Mouse (Mus musculus): Measurements from ENCODE around the gene Gdf10. TPM values are rescaled to one million over a fixed set of nuclear protein-coding genes. Genes with fewer than 3 reads are reported as not detected.

The Gdf10 gene
- polyA plus RNA-seq (2016; fragmentation: Nextera tagmentation; extraction: Ambion mirVana): 1.1 and 2.8 TPM in 2 replicates

DNA sequence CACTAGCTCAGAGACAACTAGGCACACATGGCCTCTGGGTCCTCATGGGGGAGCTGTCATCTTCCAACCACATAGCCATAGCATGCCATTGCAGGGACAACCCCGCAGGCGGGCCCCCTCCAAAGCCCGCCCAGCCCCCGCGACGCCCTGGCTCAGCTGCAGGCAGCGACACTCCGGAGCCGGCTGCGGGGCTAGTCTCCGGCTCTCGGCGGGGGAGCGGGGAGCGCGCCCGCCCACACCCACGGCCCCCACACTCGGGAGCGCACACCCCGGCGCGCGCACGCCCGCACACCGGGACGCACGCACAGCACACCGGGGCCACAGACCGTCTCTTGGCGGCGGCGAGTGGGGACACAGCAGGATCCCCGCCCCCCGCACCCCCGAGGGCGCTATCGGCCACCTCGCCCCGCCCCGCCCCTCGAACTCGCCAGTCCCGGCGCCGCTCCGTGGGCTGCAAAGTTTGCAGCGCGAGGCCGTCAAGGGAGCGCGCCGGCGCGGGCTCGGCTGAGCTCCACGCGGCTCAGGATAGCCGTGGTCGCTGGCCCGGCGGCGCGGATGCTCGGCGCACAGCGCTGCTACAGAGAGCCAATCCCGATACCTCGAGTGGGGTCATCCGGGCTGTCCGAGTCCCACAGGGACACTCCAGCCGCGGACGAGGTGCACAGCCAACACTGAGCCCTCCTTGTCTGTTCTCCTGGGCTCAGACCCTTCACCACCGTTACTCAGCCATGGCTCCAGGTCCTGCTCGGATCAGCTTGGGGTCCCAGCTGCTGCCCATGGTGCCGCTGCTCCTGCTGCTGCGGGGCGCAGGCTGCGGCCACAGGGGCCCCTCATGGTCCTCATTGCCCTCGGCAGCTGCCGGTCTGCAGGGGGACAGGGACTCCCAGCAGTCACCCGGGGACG lies at the start of gene Gdf10:
Gene Gdf10, plus strand, starts transcription at position 420 of the 903 bp plus-strand sequence.
- Histone ChIP-seq H3K27ac (peak within 1 kb of the TSS; percentile 82), H3K27me3 (ENCODE audit: low read depth, poor library complexity, severe bottlenecking) (peaks cover 88% of the 10 kb centered on the region), H3K9me3 (replicated peaks) (no peaks in the 10 kb centered on the region), H3K4me3 (peak within 1 kb of the TSS; percentile 69), H3K36me3 (no peaks in the 10 kb centered on the region), H3K4me1 (peaks cover 63% of the 10 kb centered on the region)
- under 1% methylated on average over 85 of the region's 85 CpGs for WGBS
- peak; percentile 67 for DNase-seq (ENCODE audit: low spot score)

DNA sequence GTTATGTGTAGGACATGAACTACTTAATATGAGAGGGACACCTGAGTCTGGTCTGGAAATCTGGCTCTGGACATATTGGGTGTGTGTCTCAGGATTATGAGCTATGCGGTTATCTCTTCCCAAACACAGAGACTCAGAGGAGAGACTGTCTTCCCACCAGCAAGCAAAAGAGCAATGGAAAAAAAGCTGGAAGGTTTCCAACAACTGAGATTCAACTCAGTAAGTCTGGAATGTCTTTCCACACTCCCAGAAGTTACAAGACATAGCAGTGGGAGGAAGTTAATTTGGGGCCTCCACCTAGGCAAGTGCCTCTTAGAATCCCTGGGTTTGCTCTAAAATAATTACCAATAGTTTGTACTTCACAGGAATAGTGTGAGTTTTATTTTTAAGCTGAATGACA lies 44.6 kb upstream of the Gdf10 start:
- H3K27me3 ChIP-seq (ENCODE audit: low read depth, poor library complexity, severe bottlenecking): no peaks in the 10 kb centered on the region
- H3K9me3 ChIP-seq (replicated peaks): no peaks in the 10 kb centered on the region
- H3K4me1 ChIP-seq: peaks cover 13% of the 10 kb centered on the region
- 90% methylated on average over 1 of the region's 1 CpGs for WGBS
- H3K27ac ChIP-seq: no peak overlapping the region
- no peak overlapping the region for H3K4me3 ChIP-seq
- DNase-seq (ENCODE audit: low spot score): no peak
- H3K36me3 ChIP-seq: no peaks in the 10 kb centered on the region

- Histone ChIP-seq H3K27ac (no peak overlapping the region), H3K4me3 (no peak overlapping the region), H3K9me3 (replicated peaks) (no peaks in the 10 kb centered on the region), H3K4me1 (peaks cover 13% of the 10 kb centered on the region), H3K27me3 (ENCODE audit: low read depth, poor library complexity, severe bottlenecking) (no peaks in the 10 kb centered on the region), H3K36me3 (no peaks in the 10 kb centered on the region)
- no peak for DNase-seq (ENCODE audit: low spot score)
- WGBS: 94% methylated on average over 3 of the region's 3 CpGs
Measured at GRCm38 (mm10) chr14:33880236-33880635, 43.2 kb upstream of the Gdf10 start.

DNA sequence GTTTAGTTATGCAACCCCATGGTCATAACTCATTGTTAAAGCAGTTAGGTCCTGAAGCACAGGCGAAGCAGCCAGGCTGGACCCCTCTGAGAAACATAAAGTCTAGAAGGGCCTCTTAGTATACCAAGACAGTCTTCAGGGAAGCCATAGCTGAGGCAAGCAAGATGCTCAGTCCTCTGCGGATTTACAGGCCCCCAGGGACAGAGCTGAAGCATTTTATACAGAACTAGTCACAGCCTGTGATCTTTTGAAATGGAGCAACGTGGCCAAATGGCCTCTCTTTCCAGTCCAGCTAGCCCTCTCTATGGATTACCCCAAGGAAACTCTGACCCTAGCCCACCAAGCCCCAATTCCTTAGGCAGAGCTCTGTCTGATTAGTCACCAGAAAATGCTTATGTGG lies 41.9 kb upstream of the Gdf10 start:
- no peak overlapping the region for H3K4me3 ChIP-seq
- no peaks in the 10 kb centered on the region for H3K27me3 ChIP-seq (ENCODE audit: low read depth, poor library complexity, severe bottlenecking)
- no peaks in the 10 kb centered on the region for H3K36me3 ChIP-seq
- H3K4me1 ChIP-seq: peaks cover 13% of the 10 kb centered on the region
- no peak for DNase-seq (ENCODE audit: low spot score)
- no peak overlapping the region; the same call in 1 of the 2 replicates for H3K27ac ChIP-seq
- 80% methylated on average over 3 of the region's 3 CpGs for WGBS
- no peaks in the 10 kb centered on the region for H3K9me3 ChIP-seq (replicated peaks)

DNA sequence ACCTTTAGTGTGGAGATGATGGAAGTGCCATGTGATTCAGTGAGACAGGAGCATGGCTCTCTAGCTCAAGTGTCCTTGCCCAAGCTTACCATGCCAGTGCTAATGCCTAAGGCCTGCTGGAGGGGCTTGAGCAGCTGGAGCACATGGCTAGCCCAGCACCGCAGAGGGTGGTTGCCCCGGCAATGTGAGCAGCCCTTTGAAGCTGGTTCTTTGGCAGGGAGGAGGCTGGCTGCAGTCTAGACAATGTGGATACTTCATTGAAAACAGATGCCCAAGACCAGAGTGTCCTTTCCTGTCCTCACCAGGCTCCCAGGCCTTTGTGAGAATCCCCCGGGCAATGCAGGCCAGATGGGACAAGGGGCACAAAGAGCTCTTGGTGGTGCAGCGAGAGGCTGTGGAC lies 40.3 kb upstream of the Gdf10 start:
- peak; percentile 54 for DNase-seq (ENCODE audit: low spot score)
- H3K27ac ChIP-seq: peak overlapping the region; percentile 69
- peaks cover 13% of the 10 kb centered on the region for H3K4me1 ChIP-seq
- H3K27me3 ChIP-seq (ENCODE audit: low read depth, poor library complexity, severe bottlenecking): no peaks in the 10 kb centered on the region
- H3K4me3 ChIP-seq: no peak overlapping the region
- no peaks in the 10 kb centered on the region for H3K9me3 ChIP-seq (replicated peaks)
- WGBS: 31% methylated on average over 4 of the region's 4 CpGs
- H3K36me3 ChIP-seq: no peaks in the 10 kb centered on the region

DNA sequence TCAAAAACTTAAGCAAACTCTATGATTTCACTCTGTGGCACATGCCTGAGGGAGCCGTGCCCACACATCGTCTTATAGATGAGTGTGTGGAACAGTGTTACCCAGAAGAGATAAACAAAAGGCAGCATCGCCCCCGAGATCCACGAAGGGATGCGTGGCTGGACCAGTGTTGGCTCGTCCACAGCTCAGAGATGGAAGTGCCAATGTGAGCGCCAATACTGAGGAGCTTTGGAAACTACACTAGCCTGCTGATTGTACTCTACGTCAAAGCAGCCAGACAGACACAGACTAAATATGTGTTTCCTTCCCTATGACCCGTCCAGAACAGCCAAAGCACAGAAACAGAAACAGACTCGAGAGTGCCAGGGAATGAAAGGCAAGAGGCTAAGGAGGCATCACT lies 37.9 kb upstream of the Gdf10 start:
- WGBS: 87% methylated on average over 11 of the region's 11 CpGs
- Histone ChIP-seq H3K36me3 (no peaks in the 10 kb centered on the region), H3K4me1 (peaks cover 13% of the 10 kb centered on the region), H3K9me3 (replicated peaks) (no peaks in the 10 kb centered on the region), H3K27me3 (ENCODE audit: low read depth, poor library complexity, severe bottlenecking) (no peaks in the 10 kb centered on the region), H3K4me3 (no peak overlapping the region), H3K27ac (no peak overlapping the region)
- no peak for DNase-seq (ENCODE audit: low spot score)

- Histone ChIP-seq H3K36me3 (no peaks in the 10 kb centered on the region), H3K4me3 (no peak overlapping the region), H3K9me3 (replicated peaks) (no peaks in the 10 kb centered on the region), H3K27ac (no peak overlapping the region), H3K27me3 (ENCODE audit: low read depth, poor library complexity, severe bottlenecking) (no peaks in the 10 kb centered on the region), H3K4me1 (peaks cover under 1% of the 10 kb centered on the region; the same call in 1 of the 2 replicates)
- no peak for DNase-seq (ENCODE audit: low spot score)
- WGBS: 86% methylated on average over 11 of the region's 11 CpGs
Measured at GRCm38 (mm10) chr14:33888387-33889035, 34.9 kb upstream of the Gdf10 start.

DNA sequence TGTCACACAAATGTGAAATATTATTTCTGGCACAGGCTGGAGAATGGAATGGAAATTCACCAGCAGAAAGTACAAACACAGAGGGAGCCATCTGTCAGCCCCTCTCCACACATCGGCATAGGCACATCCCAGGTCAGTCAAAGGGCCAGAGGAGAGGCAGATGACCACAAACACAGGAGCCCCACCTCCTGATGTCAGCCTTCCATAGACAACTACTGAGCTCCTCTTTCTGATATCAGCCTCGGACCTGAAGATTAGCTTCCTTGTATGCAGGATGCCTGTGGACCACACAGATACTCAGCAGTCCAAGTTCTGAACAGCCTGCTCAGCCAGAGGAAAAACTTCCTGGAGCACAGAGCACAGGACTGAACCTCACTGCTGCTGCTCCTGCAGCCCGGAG lies 33.4 kb upstream of the Gdf10 start:
- H3K27ac ChIP-seq: no peak overlapping the region
- no peaks in the 10 kb centered on the region for H3K36me3 ChIP-seq
- WGBS: 84% methylated on average over 3 of the region's 3 CpGs
- no peak for DNase-seq (ENCODE audit: low spot score)
- no peaks in the 10 kb centered on the region for H3K27me3 ChIP-seq (ENCODE audit: low read depth, poor library complexity, severe bottlenecking)
- H3K4me3 ChIP-seq: no peak overlapping the region
- H3K4me1 ChIP-seq: no peaks in the 10 kb centered on the region
- no peaks in the 10 kb centered on the region for H3K9me3 ChIP-seq (replicated peaks)

DNA sequence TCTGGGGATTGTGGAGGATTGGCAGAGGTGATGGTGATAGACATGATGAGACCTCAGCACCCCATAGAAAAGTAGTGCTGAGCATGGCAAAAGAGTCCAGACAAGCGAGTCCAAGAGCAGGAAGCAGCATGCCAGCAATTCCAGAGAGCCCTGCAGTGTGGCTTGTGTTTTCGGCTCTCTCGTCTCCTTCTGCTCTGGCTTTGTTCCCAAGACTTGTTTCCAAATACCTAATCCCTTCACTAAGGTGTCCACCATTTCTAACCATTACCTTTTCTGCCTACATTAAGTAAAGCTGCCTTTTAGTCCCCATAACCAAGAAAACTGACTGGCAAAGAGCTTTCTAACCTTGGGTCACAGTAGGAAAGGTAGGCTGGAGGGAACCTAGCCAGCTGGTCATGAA lies 31.9 kb upstream of the Gdf10 start:
- Histone ChIP-seq H3K9me3 (replicated peaks) (no peaks in the 10 kb centered on the region), H3K4me3 (no peak overlapping the region), H3K27me3 (ENCODE audit: low read depth, poor library complexity, severe bottlenecking) (no peaks in the 10 kb centered on the region), H3K4me1 (peaks cover 14% of the 10 kb centered on the region), H3K27ac (no peak overlapping the region), H3K36me3 (no peaks in the 10 kb centered on the region)
- 89% methylated on average over 3 of the region's 3 CpGs for WGBS
- DNase-seq (ENCODE audit: low spot score): no peak

GRCm38 (mm10) chr14:33895777-33896176 lies 27.6 kb upstream of the Gdf10 start:
- Histone ChIP-seq H3K9me3 (replicated peaks) (no peaks in the 10 kb centered on the region), H3K27me3 (ENCODE audit: low read depth, poor library complexity, severe bottlenecking) (no peaks in the 10 kb centered on the region), H3K4me1 (peaks cover 28% of the 10 kb centered on the region), H3K4me3 (no peak overlapping the region), H3K27ac (peak overlapping the region; percentile 42; the same call in 1 of the 2 replicates), H3K36me3 (no peaks in the 10 kb centered on the region)
- 83% methylated on average over 5 of the region's 5 CpGs for WGBS
- peak; percentile 24 for DNase-seq (ENCODE audit: low spot score)

DNA sequence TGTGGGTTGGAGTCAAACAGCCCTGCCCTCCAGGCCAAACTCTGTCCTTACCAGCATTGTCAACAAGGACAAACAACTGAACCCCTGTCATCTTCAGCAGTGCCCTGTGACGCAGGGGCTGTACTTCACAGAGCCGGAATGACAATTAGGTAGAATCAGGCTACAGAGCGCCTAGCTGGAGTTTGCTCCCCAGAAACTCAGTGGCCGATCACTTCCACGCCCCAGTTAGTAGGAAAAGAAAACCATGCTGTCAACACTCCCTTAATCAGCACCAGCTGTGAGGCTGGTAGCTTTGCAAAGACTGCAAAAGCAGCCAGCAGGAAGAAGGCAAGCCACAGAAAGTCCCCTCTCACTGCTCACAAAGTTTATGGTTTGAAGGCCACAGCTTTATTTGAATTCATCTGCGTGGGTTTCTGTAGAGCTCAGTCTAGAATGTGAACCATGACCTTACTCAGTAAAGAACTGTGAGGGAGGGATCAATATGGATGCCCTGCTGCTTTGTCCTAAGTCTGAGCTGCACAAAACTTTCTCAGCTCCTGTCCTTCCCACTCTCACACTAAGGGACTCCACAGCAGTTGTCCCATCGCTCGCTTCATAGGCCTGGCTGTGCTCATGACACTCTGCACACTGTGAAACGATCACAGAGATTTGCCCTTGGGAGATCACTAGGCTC lies 26.6 kb upstream of the Gdf10 start:
- Histone ChIP-seq H3K27me3 (ENCODE audit: low read depth, poor library complexity, severe bottlenecking) (no peaks in the 10 kb centered on the region), H3K36me3 (no peaks in the 10 kb centered on the region), H3K4me3 (peak overlapping the region; percentile 5; the same call in 1 of the 2 replicates), H3K4me1 (peaks cover 28% of the 10 kb centered on the region), H3K9me3 (replicated peaks) (no peaks in the 10 kb centered on the region), H3K27ac (peak overlapping the region; percentile 87)
- DNase-seq (ENCODE audit: low spot score): peak; percentile 85
- WGBS: 25% methylated on average over 9 of the region's 9 CpGs

DNA sequence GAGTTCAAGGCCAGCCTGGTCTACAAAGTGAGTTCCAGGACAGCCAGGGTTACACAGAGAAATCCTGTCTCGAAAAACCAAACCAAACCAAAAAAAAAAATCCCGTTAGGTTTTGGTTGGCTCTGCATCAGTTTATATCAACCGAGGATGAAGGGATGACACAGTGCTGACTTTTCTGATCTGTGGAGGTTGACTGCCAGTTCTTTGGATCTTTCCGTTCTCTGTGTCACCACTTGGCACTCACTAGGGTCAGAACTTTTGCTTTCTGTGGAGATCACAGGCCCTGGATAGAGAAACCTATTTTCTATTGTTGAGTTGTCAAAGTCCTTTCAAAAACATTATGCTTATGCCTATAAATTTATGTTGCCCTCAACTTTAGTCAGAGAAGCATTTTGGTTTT lies 20.6 kb upstream of the Gdf10 start:
- Histone ChIP-seq H3K4me1 (peaks cover 5% of the 10 kb centered on the region), H3K27me3 (ENCODE audit: low read depth, poor library complexity, severe bottlenecking) (peaks cover 8% of the 10 kb centered on the region; the same call in 1 of the 2 replicates), H3K36me3 (no peaks in the 10 kb centered on the region), H3K9me3 (replicated peaks) (no peaks in the 10 kb centered on the region), H3K4me3 (no peak overlapping the region), H3K27ac (no peak overlapping the region)
- DNase-seq (ENCODE audit: low spot score): no peak
- WGBS: 94% methylated on average over 4 of the region's 4 CpGs

- Histone ChIP-seq H3K4me3 (no peak overlapping the region), H3K9me3 (replicated peaks) (no peaks in the 10 kb centered on the region), H3K27ac (no peak overlapping the region), H3K36me3 (no peaks in the 10 kb centered on the region), H3K4me1 (peaks cover 8% of the 10 kb centered on the region), H3K27me3 (ENCODE audit: low read depth, poor library complexity, severe bottlenecking) (peaks cover 8% of the 10 kb centered on the region; the same call in 1 of the 2 replicates)
- no peak for DNase-seq (ENCODE audit: low spot score)
- 79% methylated on average over 1 of the region's 1 CpGs for WGBS
Measured at GRCm38 (mm10) chr14:33903199-33903598, 20.2 kb upstream of the Gdf10 start.
